Mouse (Mus musculus) limb, embryonic 13.5 days (tissue): ENCODE measurements around the gene Bean1. TPM values are rescaled to one million over a fixed set of nuclear protein-coding genes. Genes with fewer than 3 reads are reported as not detected.

Experiments used
- ATAC-seq: fragments of 200-750 bp; cut with Nextera tagmentation; 2 replicates; pipeline ENCODE4 v1.8.0; 2017; ENCODE audit warnings: low read depth, moderate number of reproducible peaks, moderate TSS enrichment; ENCODE audit not compliant: low FRiP score
- H3K27ac ChIP-seq: fragments of 300-500 bp; sonication (generic); 2 replicates; pipeline ENCODE4 v1.5.1; 2015; ENCODE audit warnings: inconsistent platforms, mild to moderate bottlenecking, moderate library complexity
- H3K27me3 ChIP-seq: fragments of 300-500 bp; sonication (generic); 2 replicates; pipeline ENCODE4 v1.6.1; 2015; ENCODE audit warnings: mild to moderate bottlenecking, inconsistent platforms
- H3K36me3 ChIP-seq: fragments of 300-500 bp; sonication (generic); 2 replicates; pipeline ENCODE4 v1.6.1; 2015; ENCODE audit warnings: inconsistent platforms, mild to moderate bottlenecking, moderate library complexity
- H3K4me1 ChIP-seq: fragments of 300-500 bp; sonication (generic); 2 replicates; pipeline ENCODE4 v1.6.1; 2015; ENCODE audit warnings: inconsistent platforms
- H3K4me2 ChIP-seq: fragments of 300-500 bp; sonication (generic); replicated peaks from 2 replicates; pipeline ENCODE4 v1.6.1; 2015; ENCODE audit warnings: inconsistent platforms, mild to moderate bottlenecking, moderate library complexity
- H3K4me3 ChIP-seq: fragments of 300-500 bp; sonication (generic); 2 replicates; pipeline ENCODE4 v1.5.1; 2015; ENCODE audit warnings: moderate library complexity, mild to moderate bottlenecking, inconsistent platforms
- H3K9ac ChIP-seq: fragments of 300-500 bp; sonication (generic); 2 replicates; pipeline ENCODE4 v1.6.1; 2015; ENCODE audit warnings: mild to moderate bottlenecking, inconsistent platforms
- H3K9me3 ChIP-seq: fragments of 300-500 bp; sonication (generic); 2 replicates; pipeline ENCODE4 v1.6.1; 2016; ENCODE audit warnings: inconsistent platforms
- WGBS: fragments of 180-500 bp; shearing (Covaris S2); methylation state at CpG from one replicate; pipeline ENCODE4 v1.1.7; 2015; 5-methylcytosine and 5-hydroxymethylcytosine counted together
- polyA plus RNA-seq: library from polyadenylated mRNA; unstranded; fragments of >200 nt; fragmentation: Nextera tagmentation; extraction: Ambion mirVana; gene quantifications from 2 replicates; pipeline ENCODE4 v1.2.1, GENCODE M21; 2015

Gene Bean1
- polyA plus RNA-seq: 0.95 and 1.1 TPM in 2 replicates

- Histone ChIP-seq H3K27me3 (peaks cover 65% of the 10 kb centered on the region), H3K4me1 (peaks cover 8% of the 10 kb centered on the region)
Measured at GRCm38 (mm10) chr8:104170118-104171049, at the start of gene Bean1. Gene Bean1, plus strand, starts transcription at chr8:104170442.

DNA sequence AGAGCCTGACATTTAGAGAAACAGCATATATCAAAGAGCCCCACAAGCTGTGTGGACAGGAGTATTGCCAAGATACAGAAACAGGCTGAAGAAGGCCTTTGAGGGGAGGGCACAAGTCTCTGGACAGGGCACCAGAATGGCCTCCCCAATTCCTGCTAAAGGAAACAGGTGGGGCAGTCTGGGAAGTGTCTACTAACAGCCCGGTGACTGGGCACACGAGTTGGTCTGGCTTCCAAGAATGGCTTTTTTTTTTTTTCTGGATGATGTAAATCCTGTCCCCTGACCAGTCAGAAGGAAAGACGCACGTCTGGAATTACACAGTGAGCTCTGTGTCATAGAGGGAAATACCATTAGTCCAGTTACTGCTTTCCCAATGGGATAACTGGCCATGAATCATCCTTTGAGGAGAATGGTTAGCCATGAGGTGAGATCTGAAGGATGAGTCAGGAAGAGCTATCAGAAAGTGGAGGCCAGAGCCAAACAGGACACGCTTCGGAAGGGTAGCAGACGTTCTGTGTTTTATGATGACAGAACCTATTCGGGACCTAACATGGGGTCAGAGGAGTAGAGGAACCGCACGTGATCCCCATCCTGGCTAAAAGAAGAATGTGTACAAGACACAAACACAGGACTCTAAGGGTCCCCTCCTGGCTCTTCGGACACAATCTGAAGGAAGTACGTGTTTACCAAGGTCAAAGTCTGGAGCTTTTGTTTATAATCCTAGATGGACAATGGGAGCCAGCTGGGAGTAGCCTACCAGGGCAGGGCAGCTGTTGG, 48.4 kb upstream of the Bean1 start:
- 87% methylated on average over 12 of the region's 12 CpGs for WGBS
- H3K9ac ChIP-seq: no peak overlapping the region
- no peaks in the 10 kb centered on the region for H3K27me3 ChIP-seq
- ATAC-seq: no peak
- H3K4me2 ChIP-seq: no peak overlapping the region
- no peak overlapping the region for H3K27ac ChIP-seq
- H3K4me1 ChIP-seq: no peaks in the 10 kb centered on the region
- H3K36me3 ChIP-seq: no peaks in the 10 kb centered on the region
- H3K9me3 ChIP-seq: no peaks in the 10 kb centered on the region
- no peak overlapping the region for H3K4me3 ChIP-seq

More at GRCm38 (mm10) chr8:104170118-104171049, at the start of gene Bean1:
- WGBS: 2% methylated on average over 49 of the region's 87 CpGs
- Histone ChIP-seq H3K4me3 (peak within 1 kb of the TSS; percentile 66), H3K9me3 (no peaks in the 10 kb centered on the region), H3K36me3 (no peaks in the 10 kb centered on the region), H3K4me2 (peak within 1 kb of the TSS; percentile 95), H3K27ac (no peak within 1 kb of the TSS), H3K9ac (peak within 1 kb of the TSS; percentile 78)
- peak; percentile 83 for ATAC-seq

GRCm38 (mm10) chr8:104123080-104123657, 47.1 kb upstream of the Bean1 start:
- no peak overlapping the region for H3K27ac ChIP-seq
- no peak overlapping the region for H3K9ac ChIP-seq
- H3K9me3 ChIP-seq: no peaks in the 10 kb centered on the region
- 82% methylated on average over 2 of the region's 2 CpGs for WGBS
- H3K27me3 ChIP-seq: no peaks in the 10 kb centered on the region
- H3K4me2 ChIP-seq: no peak overlapping the region
- no peaks in the 10 kb centered on the region for H3K36me3 ChIP-seq
- no peaks in the 10 kb centered on the region for H3K4me1 ChIP-seq
- no peak for ATAC-seq
- H3K4me3 ChIP-seq: no peak overlapping the region

DNA sequence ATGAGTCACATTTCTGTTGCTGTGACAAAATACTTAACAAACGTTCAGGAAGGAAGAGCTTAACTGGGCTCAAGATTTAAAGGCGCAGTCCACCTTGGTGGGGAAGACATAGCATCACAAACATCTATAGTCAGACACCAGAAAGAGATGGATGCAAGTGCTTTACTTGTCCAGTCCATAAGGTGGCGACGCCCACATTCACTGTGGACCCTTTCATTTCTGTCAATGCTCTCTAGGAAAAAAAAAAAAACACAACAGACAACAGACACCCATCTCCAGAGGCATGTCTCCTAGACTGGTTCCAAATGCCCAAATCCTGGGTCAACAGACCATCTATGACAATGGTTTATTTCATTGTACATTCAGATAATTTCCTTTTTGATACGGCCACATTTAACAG, 45.7 kb upstream of the Bean1 start:
- Histone ChIP-seq H3K27me3 (no peaks in the 10 kb centered on the region), H3K4me1 (no peaks in the 10 kb centered on the region), H3K27ac (no peak overlapping the region), H3K36me3 (no peaks in the 10 kb centered on the region), H3K9me3 (no peaks in the 10 kb centered on the region), H3K4me2 (no peak overlapping the region), H3K9ac (no peak overlapping the region), H3K4me3 (no peak overlapping the region)
- 81% methylated on average over 5 of the region's 5 CpGs for WGBS
- no peak for ATAC-seq

- no peaks in the 10 kb centered on the region for H3K27me3 ChIP-seq
- no peak overlapping the region for H3K4me2 ChIP-seq
- H3K4me3 ChIP-seq: no peak overlapping the region
- WGBS: 71% methylated on average over 4 of the region's 4 CpGs
- no peaks in the 10 kb centered on the region for H3K4me1 ChIP-seq
- ATAC-seq: peak; percentile 51
- H3K36me3 ChIP-seq: no peaks in the 10 kb centered on the region
- H3K9me3 ChIP-seq: no peaks in the 10 kb centered on the region
- H3K27ac ChIP-seq: no peak overlapping the region
- H3K9ac ChIP-seq: no peak overlapping the region
Measured at GRCm38 (mm10) chr8:104127160-104127883, 42.9 kb upstream of the Bean1 start.

DNA sequence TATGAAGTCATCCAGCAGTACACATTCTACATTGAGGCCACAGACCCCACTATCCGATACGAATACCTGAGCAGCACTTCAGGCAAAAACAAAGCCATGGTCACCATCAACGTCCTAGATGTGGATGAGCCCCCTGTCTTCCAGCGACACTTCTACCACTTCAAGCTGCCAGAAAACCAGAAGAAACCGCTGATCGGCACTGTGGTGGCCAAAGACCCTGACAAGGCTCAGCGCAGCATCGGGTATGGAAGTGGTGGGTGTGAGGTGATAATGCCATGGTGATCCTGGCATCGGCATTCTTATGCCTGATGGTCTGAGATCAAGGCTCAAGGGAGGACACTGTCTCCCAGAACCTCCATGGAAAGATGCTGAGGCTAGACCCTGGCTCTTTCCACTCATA, 39.3 kb upstream of the Bean1 start:
- ATAC-seq: no peak
- H3K36me3 ChIP-seq: no peaks in the 10 kb centered on the region
- no peak overlapping the region for H3K9ac ChIP-seq
- H3K4me3 ChIP-seq: no peak overlapping the region
- H3K4me1 ChIP-seq: no peaks in the 10 kb centered on the region
- H3K9me3 ChIP-seq: no peaks in the 10 kb centered on the region
- no peak overlapping the region for H3K27ac ChIP-seq
- WGBS: 94% methylated on average over 9 of the region's 9 CpGs
- H3K4me2 ChIP-seq: no peak overlapping the region
- H3K27me3 ChIP-seq: no peaks in the 10 kb centered on the region

DNA sequence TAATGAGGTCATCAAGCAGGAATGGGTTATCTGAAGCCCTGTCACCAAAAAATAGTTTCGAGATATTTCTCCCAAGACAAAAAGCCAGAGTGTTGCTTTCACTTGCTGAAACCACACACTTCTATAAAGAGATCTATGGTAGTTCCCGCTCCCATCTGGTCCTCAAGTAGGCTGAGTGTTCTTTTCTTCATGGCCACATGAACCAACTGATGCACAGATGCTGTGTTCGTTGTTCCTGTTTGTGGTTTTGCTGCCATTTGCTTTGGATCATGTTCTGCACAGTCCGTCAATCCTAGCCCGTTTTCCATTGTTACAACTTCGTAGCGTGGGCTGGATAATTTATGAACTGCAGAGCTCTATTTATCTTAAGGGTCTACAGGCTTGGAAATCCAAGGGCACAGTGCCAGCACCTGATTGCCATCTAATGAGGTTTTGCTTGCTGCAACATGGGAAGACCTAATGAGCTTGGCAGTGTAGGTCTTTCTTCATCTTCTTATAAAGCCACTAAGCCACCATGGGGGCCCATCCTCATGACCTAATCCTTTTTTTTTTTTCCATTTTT, 38.7 kb upstream of the Bean1 start:
- Histone ChIP-seq H3K9ac (no peak overlapping the region), H3K4me2 (no peak overlapping the region), H3K4me1 (no peaks in the 10 kb centered on the region), H3K9me3 (no peaks in the 10 kb centered on the region), H3K27ac (no peak overlapping the region), H3K4me3 (no peak overlapping the region), H3K27me3 (no peaks in the 10 kb centered on the region), H3K36me3 (no peaks in the 10 kb centered on the region)
- 63% methylated on average over 7 of the region's 7 CpGs for WGBS
- ATAC-seq: no peak

- H3K4me2 ChIP-seq: no peak overlapping the region
- WGBS: 91% methylated on average over 8 of the region's 8 CpGs
- H3K4me3 ChIP-seq: no peak overlapping the region
- ATAC-seq: no peak
- no peaks in the 10 kb centered on the region for H3K27me3 ChIP-seq
- H3K36me3 ChIP-seq: no peaks in the 10 kb centered on the region
- H3K27ac ChIP-seq: no peak overlapping the region
- no peaks in the 10 kb centered on the region for H3K9me3 ChIP-seq
- H3K4me1 ChIP-seq: no peaks in the 10 kb centered on the region
- no peak overlapping the region for H3K9ac ChIP-seq
Measured at GRCm38 (mm10) chr8:104134521-104134920, 35.7 kb upstream of the Bean1 start.

GRCm38 (mm10) chr8:104136277-104136676, 34.0 kb upstream of the Bean1 start:
- no peaks in the 10 kb centered on the region for H3K36me3 ChIP-seq
- no peaks in the 10 kb centered on the region for H3K27me3 ChIP-seq
- H3K9me3 ChIP-seq: no peaks in the 10 kb centered on the region
- no peak overlapping the region for H3K9ac ChIP-seq
- WGBS: 86% methylated on average over 3 of the region's 3 CpGs
- no peak overlapping the region for H3K27ac ChIP-seq
- no peak overlapping the region for H3K4me2 ChIP-seq
- no peak for ATAC-seq
- no peak overlapping the region for H3K4me3 ChIP-seq
- H3K4me1 ChIP-seq: no peaks in the 10 kb centered on the region

DNA sequence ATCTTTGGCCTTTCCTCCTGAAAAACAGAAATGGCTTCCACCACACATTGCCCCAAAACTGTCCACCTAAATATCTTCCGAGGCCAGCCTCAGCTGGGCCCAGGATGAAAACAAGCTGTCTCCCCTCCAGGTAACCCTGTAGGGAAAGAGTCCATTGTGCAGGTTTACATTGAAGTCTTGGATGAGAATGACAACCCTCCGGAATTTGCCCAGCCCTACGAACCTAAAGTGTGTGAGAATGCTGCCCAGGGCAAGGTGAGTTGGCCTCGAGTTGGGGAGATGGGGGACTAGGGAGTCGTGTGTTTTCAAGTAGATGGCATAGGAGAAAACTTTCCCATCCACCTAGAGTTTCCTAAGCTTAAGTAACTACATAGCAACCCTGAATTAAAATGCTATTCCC, 32.6 kb upstream of the Bean1 start:
- no peak for ATAC-seq
- Histone ChIP-seq H3K4me2 (no peak overlapping the region), H3K4me3 (no peak overlapping the region), H3K27me3 (no peaks in the 10 kb centered on the region), H3K36me3 (no peaks in the 10 kb centered on the region), H3K9me3 (no peaks in the 10 kb centered on the region), H3K27ac (no peak overlapping the region), H3K9ac (no peak overlapping the region), H3K4me1 (no peaks in the 10 kb centered on the region)
- 81% methylated on average over 5 of the region's 5 CpGs for WGBS

- H3K9me3 ChIP-seq: no peaks in the 10 kb centered on the region
- H3K36me3 ChIP-seq: no peaks in the 10 kb centered on the region
- no peaks in the 10 kb centered on the region for H3K4me1 ChIP-seq
- no peak overlapping the region for H3K9ac ChIP-seq
- no peaks in the 10 kb centered on the region for H3K27me3 ChIP-seq
- no peak overlapping the region for H3K4me2 ChIP-seq
- H3K4me3 ChIP-seq: no peak overlapping the region
- H3K27ac ChIP-seq: no peak overlapping the region
- no peak for ATAC-seq
- 90% methylated on average over 13 of the region's 13 CpGs for WGBS
Measured at GRCm38 (mm10) chr8:104140611-104141010, 29.6 kb upstream of the Bean1 start.
